Mouse (Mus musculus) cerebellum, adult 2 months (tissue): ENCODE data around the gene Olfr1392. TPM values are rescaled to one million over a fixed set of nuclear protein-coding genes. Genes with fewer than 3 reads are reported as not detected.
"Not testable (repeated sequence)": the region's sequence is repeated elsewhere in the genome, so short reads cannot be mapped to it uniquely, and the experiment has no call there.

Source experiments
- DNase-seq, 2 experiments: peaks; one replicate each; pipeline ENCODE4 v3.0.0; 2021
- H3K27ac ChIP-seq: fragments of 200-500 bp; 2 replicates; pipeline ENCODE4 v1.5.1; 2012; ENCODE audit warnings: low read length, control low read depth, inconsistent platforms; ENCODE audit not compliant: insufficient read depth
- H3K27me3 ChIP-seq: fragments of 200-500 bp; 2 replicates; pipeline ENCODE4 v1.6.1; 2012; ENCODE audit warnings: inconsistent platforms, mild to moderate bottlenecking, low read length, moderate library complexity; ENCODE audit not compliant: control insufficient read depth, insufficient read depth
- H3K4me1 ChIP-seq: fragments of 200-500 bp; 2 replicates; pipeline ENCODE4 v1.6.1; 2011; ENCODE audit warnings: low read length; ENCODE audit not compliant: control insufficient read depth, insufficient read depth
- H3K4me3 ChIP-seq: fragments of 200-500 bp; replicated peaks from 2 replicates; pipeline ENCODE3; 2011; ENCODE audit warnings: mild to moderate bottlenecking, low read depth, low read length, control low read depth; ENCODE audit not compliant: insufficient read depth
- CTCF ChIP-seq: fragments of 200-500 bp; IDR thresholded peaks from 2 replicates; pipeline ENCODE4 v1.5.1; 2011; ENCODE audit warnings: low read depth, mild to moderate bottlenecking, control low read depth, low read length, moderate library complexity, borderline replicate concordance; ENCODE audit not compliant: insufficient read depth
- POLR2A ChIP-seq: fragments of 200-500 bp; IDR thresholded peaks from 2 replicates; pipeline ENCODE4 v1.6.1; 2011; ENCODE audit warnings: low read length, control low read depth, borderline replicate concordance; ENCODE audit not compliant: insufficient read depth
- WGBS: fragments of 180-500 bp; shearing (Covaris S2); methylation state at CpG from one replicate; pipeline ENCODE4 v1.1.7; 2018; 5-methylcytosine and 5-hydroxymethylcytosine counted together
- polyA plus RNA-seq: library from polyadenylated mRNA; depleted of rRNA; stranded (reverse); fragments of >200 nt; gene quantifications from 2 replicates; pipeline ENCODE4 v1.2.3, GENCODE M21; 2012; rRNA removed

The Olfr1392 gene
- polyA plus RNA-seq, 1 experiment = 0.15 TPM

DNA sequence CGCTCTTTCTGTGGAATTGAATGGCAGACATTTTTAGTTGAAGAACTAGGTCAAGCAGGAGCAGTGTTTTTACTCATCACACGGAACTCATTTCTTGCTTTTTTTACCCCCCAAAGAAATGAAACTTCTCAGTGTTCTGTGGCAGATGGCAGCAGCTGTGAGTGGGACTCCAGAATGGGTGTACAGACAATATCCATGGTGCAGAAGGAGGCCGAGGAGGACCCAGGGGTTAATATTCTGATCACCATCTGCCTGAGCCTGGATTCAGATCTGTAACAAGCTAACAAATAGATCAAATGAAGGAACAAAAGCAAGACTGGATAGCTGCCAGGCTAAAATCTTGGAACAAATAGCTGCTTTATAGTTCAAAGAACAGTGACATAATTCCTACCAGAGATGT, 7.7 kb downstream of the Olfr1392 start:
- Histone ChIP-seq H3K27ac (no peak overlapping the region), H3K27me3 (no peaks in the 10 kb centered on the region), H3K4me1 (no peaks in the 10 kb centered on the region), H3K4me3 (no peak overlapping the region)
- TF ChIP-seq POLR2A (no peak), CTCF (no peak)
- DNase-seq = no peak
- WGBS = 39% methylated on average over 3 of the region's 3 CpGs

DNA sequence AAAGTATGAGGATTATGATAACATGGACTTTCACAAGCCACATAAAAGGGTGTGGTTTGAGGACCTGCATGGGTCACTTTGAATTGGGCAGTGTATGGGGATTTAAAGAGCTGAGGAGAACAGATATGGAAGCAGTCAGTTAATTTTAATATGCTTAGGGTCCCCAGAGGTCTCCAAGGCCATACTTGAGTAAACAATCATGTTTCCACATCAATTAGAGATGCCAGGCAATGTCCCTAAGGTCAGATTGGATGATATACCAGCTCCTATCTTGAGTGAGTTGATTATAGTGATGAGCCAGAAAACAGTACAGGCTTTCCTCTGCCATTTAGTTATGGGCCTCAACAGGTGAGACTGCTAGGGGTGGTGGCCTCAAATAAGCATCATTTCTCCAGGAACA, 19.4 kb downstream of the Olfr1392 start, which contains the start of gene Olfr10:
Gene Olfr10, plus strand, starts transcription at position 301 of the 400 bp plus-strand sequence.
- Histone ChIP-seq H3K4me3 (no peak within 1 kb of the TSS), H3K27ac (no peak within 1 kb of the TSS), H3K4me1 (no peaks in the 10 kb centered on the region), H3K27me3 (no peaks in the 10 kb centered on the region)
- no peak for TF ChIP-seq POLR2A
- no peak for TF ChIP-seq CTCF
- no peak for DNase-seq

DNA sequence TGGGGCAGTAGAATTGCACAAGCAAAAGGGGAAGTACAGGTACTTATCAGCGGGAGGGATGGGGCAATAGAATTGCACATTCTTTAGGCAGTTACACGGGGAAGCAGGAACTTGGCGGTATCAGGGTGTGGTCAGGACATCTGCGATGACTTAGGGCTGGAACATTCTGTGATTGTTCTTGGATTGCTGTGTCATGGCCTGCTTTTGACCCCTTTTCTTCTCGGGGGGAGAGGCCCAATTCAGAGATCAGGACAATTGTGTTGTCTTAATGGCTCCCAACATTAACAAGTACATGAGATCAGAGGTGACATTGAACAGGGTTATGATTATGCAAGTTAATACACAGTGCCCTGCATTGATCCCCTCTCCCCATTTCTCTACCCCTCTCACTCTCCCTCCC, 23.5 kb downstream of the Olfr1392 start:
- not testable (repeated sequence) for H3K4me3 ChIP-seq, H3K4me1 ChIP-seq, DNase-seq, H3K27me3 ChIP-seq, H3K27ac ChIP-seq
- WGBS = 80% methylated on average over 5 of the region's 5 CpGs

DNA sequence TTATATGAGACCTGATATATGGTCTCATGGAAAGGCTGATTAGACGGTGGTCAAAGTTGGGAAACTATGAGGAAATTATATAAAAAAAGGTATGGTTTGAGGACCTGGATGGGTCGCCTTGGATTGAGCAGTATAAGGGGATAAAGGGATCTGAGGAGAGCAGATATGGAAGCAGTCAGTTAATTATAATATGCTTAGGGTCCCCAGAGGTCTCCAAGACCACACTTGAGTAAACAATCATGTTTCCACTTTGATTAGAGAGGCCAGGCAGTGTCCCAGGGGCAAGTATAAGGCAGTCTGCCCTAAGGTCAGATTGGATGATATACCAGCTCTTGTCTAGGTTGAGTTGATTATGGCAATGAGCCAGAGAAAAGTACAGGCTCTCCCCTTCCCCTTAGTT, 37.4 kb downstream of the Olfr1392 start, which contains the start of gene Olfr1391:
Gene Olfr1391, plus strand, starts transcription at position 301 of the 400 bp plus-strand sequence.
- WGBS = 83% methylated on average over 2 of the region's 2 CpGs
- TF ChIP-seq POLR2A (no peak), CTCF (no peak)
- no peak for DNase-seq
- Histone ChIP-seq H3K27ac (no peak within 1 kb of the TSS), H3K4me3 (no peak within 1 kb of the TSS), H3K27me3 (no peaks in the 10 kb centered on the region), H3K4me1 (no peaks in the 10 kb centered on the region)

DNA sequence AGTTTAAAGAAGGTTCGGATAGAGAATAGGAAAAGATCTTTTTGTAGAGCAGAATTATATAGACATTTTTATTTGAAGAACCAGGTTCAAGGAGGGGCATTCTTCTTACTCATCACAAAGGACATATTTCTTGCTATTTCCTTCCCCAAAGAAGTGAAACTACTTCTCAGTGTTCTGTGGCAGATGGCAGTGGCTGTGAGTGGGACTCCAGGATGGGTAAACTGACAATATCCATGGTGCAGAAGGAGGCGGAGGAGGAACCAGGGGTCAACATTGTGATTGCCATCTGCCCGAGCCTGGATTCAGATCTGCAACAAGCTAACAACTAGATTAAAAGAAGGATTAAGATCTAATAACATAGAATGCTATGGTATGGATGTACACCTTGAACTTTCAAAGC, 41.6 kb downstream of the Olfr1392 start:
- no peaks in the 10 kb centered on the region for H3K27me3 ChIP-seq
- no peak overlapping the region for H3K4me3 ChIP-seq
- DNase-seq = no peak
- 79% methylated on average over 3 of the region's 3 CpGs for WGBS
- no peak for TF ChIP-seq POLR2A
- no peak for TF ChIP-seq CTCF
- no peak overlapping the region for H3K27ac ChIP-seq
- no peaks in the 10 kb centered on the region for H3K4me1 ChIP-seq

DNA sequence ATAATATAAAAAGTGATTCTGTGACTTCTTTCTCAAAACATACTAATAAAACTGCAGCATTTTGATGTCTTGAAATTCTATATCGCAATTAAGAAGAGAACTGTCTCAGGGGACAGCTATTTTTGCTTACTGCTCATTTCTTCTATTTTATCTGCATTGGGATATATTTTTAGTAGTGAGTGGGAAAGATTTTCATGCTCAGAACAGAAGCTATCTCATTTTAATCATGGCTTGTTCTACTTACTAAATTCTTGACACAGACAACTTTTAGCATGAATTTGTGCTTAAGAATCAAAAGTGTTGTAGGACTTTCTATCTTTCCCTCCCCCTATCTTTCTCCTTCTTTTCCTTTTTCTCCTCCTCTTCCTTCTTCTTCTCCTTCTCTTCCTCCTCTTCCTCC, 44.6 kb downstream of the Olfr1392 start:
- no peaks in the 10 kb centered on the region for H3K27me3 ChIP-seq
- H3K4me3 ChIP-seq = no peak overlapping the region
- TF ChIP-seq CTCF (no peak), POLR2A (no peak)
- DNase-seq = no peak
- 81% methylated on average over 1 of the region's 1 CpGs for WGBS
- no peaks in the 10 kb centered on the region for H3K4me1 ChIP-seq
- H3K27ac ChIP-seq = no peak overlapping the region

DNA sequence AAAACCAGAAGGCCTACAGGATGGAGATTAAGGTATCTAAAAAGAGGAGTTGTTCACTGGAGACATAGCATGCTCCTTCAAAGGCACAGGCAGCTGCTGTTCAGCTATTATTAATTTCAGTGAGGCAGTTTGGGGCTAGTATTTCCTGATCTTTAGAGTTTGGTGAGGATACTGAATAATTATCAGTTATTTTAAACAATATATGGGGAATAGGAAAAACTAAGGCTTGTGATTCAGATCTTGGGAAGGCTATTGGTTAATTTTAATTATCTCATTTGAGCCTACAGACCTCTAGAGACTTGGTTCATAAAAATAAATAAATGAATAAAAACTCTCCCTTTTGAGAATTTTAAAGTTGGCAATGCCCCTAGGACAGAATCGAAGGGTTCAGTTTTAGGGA, 49.8 kb downstream of the Olfr1392 start, which contains the start of gene Olfr1390:
Gene Olfr1390, plus strand, starts transcription at position 301 of the 400 bp plus-strand sequence.
- DNase-seq = no peak
- TF ChIP-seq CTCF (no peak), POLR2A (no peak)
- Histone ChIP-seq H3K27ac (no peak within 1 kb of the TSS), H3K4me1 (no peaks in the 10 kb centered on the region), H3K27me3 (no peaks in the 10 kb centered on the region), H3K4me3 (no peak within 1 kb of the TSS)
- 84% methylated on average over 1 of the region's 1 CpGs for WGBS

DNA sequence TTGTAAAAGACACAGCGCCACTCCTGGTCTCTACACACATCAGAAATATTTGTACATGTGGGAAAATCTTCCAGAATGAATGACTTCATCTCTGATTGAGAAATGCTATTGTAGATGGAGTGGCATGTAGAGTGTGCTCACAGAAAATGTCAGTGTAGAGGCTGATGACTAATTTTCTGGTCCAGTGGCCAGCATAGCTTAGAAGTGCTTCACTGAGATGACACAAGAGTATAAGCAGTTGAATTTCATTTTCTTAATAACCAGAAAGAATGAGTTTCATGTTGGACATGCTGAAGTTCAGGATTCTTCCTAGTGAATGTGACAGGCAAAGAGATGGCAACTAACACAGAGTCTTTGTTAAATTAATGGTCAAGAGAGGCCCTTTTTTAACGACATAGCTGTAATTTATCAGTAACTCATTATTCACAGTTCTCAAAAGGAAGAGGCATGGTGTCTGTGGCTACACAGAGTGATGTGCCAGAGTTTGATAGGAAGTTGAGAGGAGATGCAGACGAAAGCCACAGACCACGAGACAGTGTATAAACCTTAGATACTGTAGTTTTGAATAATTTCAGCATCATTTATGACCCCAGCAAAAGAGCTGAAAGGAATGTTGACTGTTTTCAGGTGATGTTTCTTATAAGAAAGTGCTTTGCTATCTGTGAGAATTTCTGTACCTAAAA, 52.2 kb downstream of the Olfr1392 start:
- H3K27ac ChIP-seq = no peak overlapping the region
- WGBS = 63% methylated on average over 4 of the region's 4 CpGs
- H3K4me1 ChIP-seq = no peaks in the 10 kb centered on the region
- no peak for DNase-seq
- TF ChIP-seq CTCF (no peak), POLR2A (no peak)
- no peak overlapping the region for H3K4me3 ChIP-seq
- no peaks in the 10 kb centered on the region for H3K27me3 ChIP-seq

Other genes starting within 250 kb of the Olfr1392 start
- 0.88 and 1.00 TPM in 2 replicates for gene 9930111J21Rik2, start 234.0 kb upstream of the Olfr1392 start, polyA plus RNA-seq
- 1.4 and 2.3 TPM in 2 replicates for gene Tgtp2, start 221.1 kb upstream of the Olfr1392 start, polyA plus RNA-seq
- gene Ifi47, start 208.7 kb upstream of the Olfr1392 start, polyA plus RNA-seq = 1.6 TPM in 2 replicates
- not detected in 2 replicates for gene Olfr1396, start 170.4 kb upstream of the Olfr1392 start, polyA plus RNA-seq
- 0.11 TPM in 1 of 2 replicates, not detected in the other for gene Olfr1395, start 143.0 kb upstream of the Olfr1392 start, polyA plus RNA-seq
- not detected in 2 replicates for gene Olfr1394, start 130.9 kb upstream of the Olfr1392 start, polyA plus RNA-seq
- gene Btnl9, start 98.1 kb upstream of the Olfr1392 start, polyA plus RNA-seq = 0.11 TPM in 1 of 2 replicates, not detected in the other
- 22.6 and 24.6 TPM in 2 replicates for gene Zfp62, start 82.0 kb upstream of the Olfr1392 start, polyA plus RNA-seq
- 56.4 and 61.2 TPM in 2 replicates for gene Mgat1, start 41.1 kb upstream of the Olfr1392 start, polyA plus RNA-seq
- 0.08 TPM in 1 of 2 replicates, not detected in the other for gene Olfr1393, start 7.0 kb upstream of the Olfr1392 start, polyA plus RNA-seq
- gene Olfr10, start 19.5 kb downstream of the Olfr1392 start, polyA plus RNA-seq = not detected in 2 replicates
- not detected in 2 replicates for gene Olfr1391, start 37.5 kb downstream of the Olfr1392 start, polyA plus RNA-seq
- gene Olfr1390, start 49.9 kb downstream of the Olfr1392 start, polyA plus RNA-seq = not detected in 2 replicates
- gene Olfr1389, start 137.8 kb downstream of the Olfr1392 start, polyA plus RNA-seq = not detected in 2 replicates
- 0.11 and 0.25 TPM in 2 replicates for gene Olfr1388, start 151.3 kb downstream of the Olfr1392 start, polyA plus RNA-seq
- not detected in 2 replicates for gene Olfr1387, start 170.1 kb downstream of the Olfr1392 start, polyA plus RNA-seq
- not detected in 2 replicates for gene Olfr1386, start 179.8 kb downstream of the Olfr1392 start, polyA plus RNA-seq
- 0.03 TPM in 1 of 2 replicates, not detected in the other for gene Olfr1385, start 203.8 kb downstream of the Olfr1392 start, polyA plus RNA-seq
- not detected in 2 replicates for gene Olfr1384, start 221.4 kb downstream of the Olfr1392 start, polyA plus RNA-seq
- not detected in 2 replicates for gene Olfr1383, start 234.4 kb downstream of the Olfr1392 start, polyA plus RNA-seq
- gene Olfr1382, start 243.0 kb downstream of the Olfr1392 start, polyA plus RNA-seq = not detected in 2 replicates